Mouse (Mus musculus): ENCODE data around the gene Gmppa. TPM values are rescaled to one million over a fixed set of nuclear protein-coding genes. Genes with fewer than 3 reads are reported as not detected.

The Gmppa gene
- polyA plus RNA-seq (2012; rRNA removed) = 103 and 111 TPM in 2 replicates

DNA sequence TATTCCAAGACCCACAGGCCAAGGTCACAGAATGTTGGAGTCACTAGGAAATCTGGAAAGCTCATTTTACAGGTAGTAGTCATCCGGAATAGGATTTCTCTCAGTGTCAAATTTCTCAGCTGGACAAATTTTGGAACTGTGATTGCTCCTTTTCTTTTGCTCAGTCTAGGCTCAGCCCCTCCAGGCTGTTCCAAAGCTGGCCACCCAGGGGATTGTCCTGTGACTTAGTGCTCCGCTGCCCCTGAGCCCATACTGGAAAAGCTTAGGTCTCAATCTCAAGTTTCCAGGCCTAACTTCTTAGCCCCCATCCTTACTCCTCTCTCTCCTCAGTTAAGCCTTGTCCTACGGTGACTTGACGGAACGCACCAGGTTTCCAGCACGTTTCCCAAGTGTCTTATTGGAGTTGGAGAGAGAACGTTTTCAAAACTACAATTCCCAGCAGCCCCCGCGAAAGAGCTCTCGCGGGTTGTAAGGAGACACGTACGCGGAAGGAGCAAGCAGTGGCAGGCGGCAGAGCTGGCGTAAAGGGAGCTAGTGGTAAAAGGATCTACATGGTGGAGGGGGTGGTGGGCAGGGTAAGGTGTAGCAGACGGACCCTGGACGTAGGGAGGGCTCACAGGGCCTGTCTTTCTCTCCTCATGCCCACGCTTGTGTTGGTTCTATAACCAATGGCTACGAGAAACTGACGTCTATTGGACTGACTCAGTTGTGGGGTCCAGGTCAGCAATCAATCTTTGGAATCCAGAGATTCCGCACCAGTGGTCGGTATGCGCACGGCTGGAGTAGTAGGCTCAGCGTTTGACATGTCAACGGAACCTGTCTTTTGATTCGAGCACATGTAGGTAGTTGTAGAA is at the start of gene Gmppa:
Gmppa (plus strand) TSS at position 456 of the 854 bp plus-strand sequence.

GRCm38 (mm10) chr1:75450314-75451005 is 14.7 kb downstream of the Gmppa start, which contains the start of gene Asic4:
Gene Asic4, plus strand, starts transcription at chr1:75450436.

GRCm38 (mm10) chr1:75478916-75479634 is 43.3 kb downstream of the Gmppa start, which contains the start of the genes Chpf and Tmem198:
Gene Chpf, minus strand, starts transcription at chr1:75479307.
Gene Tmem198, plus strand, starts transcription at chr1:75479532.

Other genes starting within 250 kb of the Gmppa start
- 35.3 and 38.8 TPM in 2 replicates for gene Ankzf1, start 243.8 kb upstream of the Gmppa start, polyA plus RNA-seq (2012; rRNA removed)
- gene Atg9a, start 243.7 kb upstream of the Gmppa start, polyA plus RNA-seq (2012; rRNA removed) = 57.0 and 62.6 TPM in 2 replicates
- 35.6 and 40.2 TPM in 2 replicates for gene Glb1l, start 225.1 kb upstream of the Gmppa start, polyA plus RNA-seq (2012; rRNA removed)
- gene Stk16, start 225.1 kb upstream of the Gmppa start, polyA plus RNA-seq (2012; rRNA removed) = 206 and 218 TPM in 2 replicates
- gene Tuba4a, start 216.1 kb upstream of the Gmppa start, polyA plus RNA-seq (2012; rRNA removed) = 15.5 and 16.9 TPM in 2 replicates
- gene A630095N17Rik, start 203.8 kb upstream of the Gmppa start, polyA plus RNA-seq (2012; rRNA removed) = not detected in 2 replicates
- gene Dnajb2, start 199.5 kb upstream of the Gmppa start, polyA plus RNA-seq (2012; rRNA removed) = 67.4 and 71.2 TPM in 2 replicates
- gene Ptprn, start 171.4 kb upstream of the Gmppa start, polyA plus RNA-seq (2012; rRNA removed) = 68.1 and 69.4 TPM in 2 replicates
- gene Resp18, start 157.5 kb upstream of the Gmppa start, polyA plus RNA-seq (2012; rRNA removed) = 141 and 164 TPM in 2 replicates
- 151 and 153 TPM in 2 replicates for gene Dnpep, start 117.9 kb upstream of the Gmppa start, polyA plus RNA-seq (2012; rRNA removed)
- gene Des, start 75.6 kb upstream of the Gmppa start, polyA plus RNA-seq (2012; rRNA removed) = 1.0 and 9.6 TPM in 2 replicates
- 69.0 and 70.9 TPM in 2 replicates for gene Speg, start 60.6 kb upstream of the Gmppa start, polyA plus RNA-seq (2012; rRNA removed)
- 15.3 and 15.9 TPM in 2 replicates for gene Asic4, start 14.5 kb downstream of the Gmppa start, polyA plus RNA-seq (2012; rRNA removed)
- gene Chpf, start 43.4 kb downstream of the Gmppa start, polyA plus RNA-seq (2012; rRNA removed) = 61.1 and 64.1 TPM in 2 replicates
- gene Tmem198, start 43.6 kb downstream of the Gmppa start, polyA plus RNA-seq (2012; rRNA removed) = 39.7 and 43.7 TPM in 2 replicates
- 39.6 and 49.3 TPM in 2 replicates for gene Obsl1, start 70.5 kb downstream of the Gmppa start, polyA plus RNA-seq (2012; rRNA removed)
- gene Inha, start 71.1 kb downstream of the Gmppa start, polyA plus RNA-seq (2012; rRNA removed) = 81.7 and 92.2 TPM in 2 replicates
- gene Stk11ip, start 85.6 kb downstream of the Gmppa start, polyA plus RNA-seq (2012; rRNA removed) = 31.8 and 33.5 TPM in 2 replicates
- 68.3 and 70.8 TPM in 2 replicates for gene Slc4a3, start 110.3 kb downstream of the Gmppa start, polyA plus RNA-seq (2012; rRNA removed)

Measured in central nervous system, embryonic 18 days (tissue).